Mouse (Mus musculus): ENCODE data around the gene Nfkb1.

Nfkb1 gene

DNA sequence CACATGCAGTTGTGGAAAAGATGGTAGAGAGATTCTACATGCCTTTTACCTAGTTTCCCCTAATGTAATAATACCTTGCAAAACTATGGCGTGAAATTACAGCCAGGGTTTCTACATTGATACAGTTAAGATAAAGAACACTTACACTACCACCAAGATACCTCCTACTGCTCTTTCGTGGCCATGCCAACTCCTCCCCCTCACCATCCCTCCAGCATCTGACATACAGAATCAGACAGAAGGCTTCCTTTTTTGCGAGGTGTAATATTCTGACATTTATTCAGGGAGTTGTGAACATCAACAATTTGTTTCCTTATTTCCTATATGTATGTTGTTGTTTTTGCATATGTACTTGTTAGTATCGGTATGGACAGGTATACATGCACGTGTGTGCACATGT lies 11.3 kb upstream of the Nfkb1 start:
- no peak for DNase-seq (ENCODE audit: low read depth)

DNA sequence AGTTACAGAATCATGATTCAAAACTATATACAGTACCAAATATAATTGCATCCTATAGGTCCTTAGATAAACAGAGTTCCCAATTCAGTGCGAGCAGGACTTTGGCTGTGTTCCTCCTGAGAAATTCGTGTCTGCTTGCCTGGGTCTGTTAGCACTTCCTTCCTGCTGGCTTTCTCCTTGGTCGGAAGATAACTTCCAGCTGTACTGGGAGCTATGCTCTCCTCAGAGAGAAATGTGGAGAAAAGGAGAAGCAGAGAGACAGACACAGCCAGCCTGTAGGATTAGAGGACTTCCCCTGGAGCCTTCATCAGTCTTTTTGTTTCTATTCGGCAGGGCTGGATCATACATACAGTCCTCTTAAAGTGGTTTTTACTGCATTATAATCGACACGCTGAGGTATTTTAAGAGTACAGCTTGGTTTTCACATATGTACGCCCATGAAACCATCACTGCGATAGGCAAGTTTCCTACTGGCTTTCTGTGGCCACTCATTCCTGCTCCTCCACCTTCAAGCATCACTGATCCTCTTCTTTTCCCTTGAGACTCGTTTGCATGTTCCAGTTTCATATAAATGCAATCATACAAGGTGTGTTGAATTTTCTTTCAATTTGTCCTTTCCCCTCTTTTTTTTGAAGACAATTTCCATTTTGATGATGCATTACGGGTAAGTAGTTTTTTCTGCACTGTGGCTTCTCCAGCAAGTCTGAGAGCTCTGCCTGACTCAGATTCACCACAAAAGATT lies 8.3 kb upstream of the Nfkb1 start:
- DNase-seq (ENCODE audit: low read depth) = no peak

- no peak for DNase-seq (ENCODE audit: low read depth)
Observed at GRCm38 (mm10) chr3:135698466-135698975, 7.2 kb upstream of the Nfkb1 start.

- peak; percentile 55 for DNase-seq (ENCODE audit: low read depth)
Observed at GRCm38 (mm10) chr3:135696262-135696661, 4.9 kb upstream of the Nfkb1 start.

DNA sequence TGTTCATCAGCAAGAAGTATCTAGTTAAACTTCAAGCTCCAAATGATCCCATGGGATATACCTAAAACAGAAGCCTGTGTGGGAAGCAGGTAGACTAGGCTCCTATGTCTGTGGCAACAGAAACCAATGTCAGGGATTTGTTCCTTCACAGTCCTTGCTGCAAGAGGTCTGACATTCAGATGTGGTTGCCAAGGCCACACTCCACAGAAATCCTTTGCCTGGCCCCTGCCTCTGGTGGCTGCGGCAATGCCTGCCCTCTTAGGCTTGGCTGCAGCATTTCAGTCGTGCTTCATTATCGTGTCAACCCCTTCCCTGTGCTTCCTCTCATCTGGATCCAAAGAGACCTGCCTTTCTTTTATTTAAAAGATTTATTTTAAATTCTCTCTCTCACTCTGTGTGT lies 1.7 kb upstream of the Nfkb1 start:
- no peak for DNase-seq (ENCODE audit: low read depth)

DNA sequence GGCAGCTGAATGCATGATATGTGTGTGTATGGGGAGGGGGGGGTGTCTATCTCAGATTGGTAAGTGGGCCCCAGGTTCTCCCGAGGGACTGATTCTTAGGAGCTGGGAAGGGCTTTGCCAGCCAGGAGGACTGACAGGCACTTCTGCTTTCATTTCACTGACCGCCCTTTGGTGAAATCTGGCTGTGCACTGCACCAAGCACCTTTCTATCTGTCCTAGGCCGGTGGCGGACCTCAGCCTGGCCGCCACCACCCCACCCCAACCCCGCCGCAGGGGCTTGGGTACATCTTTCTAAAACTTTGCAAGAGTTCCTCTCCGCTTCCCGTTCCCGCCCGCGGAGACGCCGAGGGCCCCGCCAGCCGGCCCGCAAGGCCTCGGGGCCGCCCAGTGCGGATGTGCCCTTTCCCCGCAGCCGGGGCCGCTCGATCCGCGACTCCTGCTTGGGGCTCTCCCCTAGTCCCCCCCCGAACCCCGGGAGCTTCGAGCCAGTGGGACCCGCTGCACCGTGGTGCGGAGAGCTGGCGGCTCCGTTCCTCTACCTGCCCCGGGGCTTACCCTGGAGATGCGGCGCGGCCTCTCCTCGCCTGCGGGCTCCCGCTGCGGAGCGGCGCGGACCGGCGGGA lies 668 bp downstream of the Nfkb1 start:
- no peak for DNase-seq (ENCODE audit: low read depth)

- DNase-seq (ENCODE audit: low read depth) = no peak
Observed at GRCm38 (mm10) chr3:135689773-135690567, 1.4 kb downstream of the Nfkb1 start.

DNA sequence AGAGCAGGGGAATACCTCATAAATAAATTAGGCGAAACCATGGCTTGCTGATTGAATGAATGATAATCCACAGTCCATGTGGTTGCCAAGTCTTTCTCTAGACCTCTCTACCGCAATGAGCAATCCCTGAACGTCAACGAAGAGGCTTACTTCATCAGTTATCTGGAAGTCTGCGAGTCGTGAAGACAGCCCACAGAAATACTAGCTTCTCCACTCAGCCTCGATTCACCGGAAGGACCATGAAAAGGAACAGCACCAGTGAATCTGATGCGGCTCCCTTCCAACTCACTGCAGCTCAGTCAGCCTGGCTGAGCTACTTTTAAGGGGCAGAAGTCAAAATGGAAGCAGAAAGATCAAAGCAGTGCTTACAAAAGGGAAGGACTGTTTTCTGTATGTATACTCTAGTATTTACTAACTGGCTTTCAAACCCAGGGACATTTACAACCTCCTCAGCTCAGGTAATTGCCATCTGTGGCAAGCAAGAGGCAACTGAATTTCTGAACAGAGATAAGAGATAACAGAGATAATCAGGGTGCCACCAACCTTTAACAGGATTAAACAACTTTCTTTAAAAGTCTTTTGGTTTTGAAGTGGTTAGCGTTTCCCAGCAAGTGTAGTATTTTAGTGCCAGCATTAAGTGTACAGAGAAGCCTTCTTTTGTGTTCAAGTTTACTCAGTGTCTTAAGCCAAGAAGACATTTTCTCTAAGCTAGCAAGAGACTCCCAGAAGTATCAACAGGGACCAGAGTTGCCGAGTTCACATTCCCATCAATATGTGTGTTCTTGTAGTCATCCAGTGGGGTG lies 2.2 kb downstream of the Nfkb1 start:
- DNase-seq (ENCODE audit: low read depth) = no peak

GRCm38 (mm10) chr3:135687965-135688364 lies 3.4 kb downstream of the Nfkb1 start:
- no peak for DNase-seq (ENCODE audit: low read depth)

DNA sequence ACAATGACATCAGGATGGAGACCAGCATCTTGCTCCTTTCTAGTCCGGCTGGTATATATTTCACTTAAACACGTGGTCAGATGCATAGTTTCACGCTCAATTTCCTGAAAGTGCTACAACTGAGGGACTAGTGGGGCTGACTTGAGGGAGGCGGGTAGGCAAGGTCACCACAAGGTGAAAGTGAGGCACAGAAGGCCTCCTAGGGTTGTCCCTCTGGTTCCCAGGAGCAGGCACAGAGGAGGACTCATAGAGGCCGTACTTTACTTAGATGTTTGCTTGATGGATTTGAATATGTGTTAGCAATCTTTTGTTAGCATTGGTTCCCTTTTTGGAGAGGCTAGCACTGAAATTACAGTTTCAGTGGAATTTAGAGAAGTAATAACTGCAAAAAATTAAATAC lies 4.9 kb downstream of the Nfkb1 start:
- no peak for DNase-seq (ENCODE audit: low read depth)

DNA sequence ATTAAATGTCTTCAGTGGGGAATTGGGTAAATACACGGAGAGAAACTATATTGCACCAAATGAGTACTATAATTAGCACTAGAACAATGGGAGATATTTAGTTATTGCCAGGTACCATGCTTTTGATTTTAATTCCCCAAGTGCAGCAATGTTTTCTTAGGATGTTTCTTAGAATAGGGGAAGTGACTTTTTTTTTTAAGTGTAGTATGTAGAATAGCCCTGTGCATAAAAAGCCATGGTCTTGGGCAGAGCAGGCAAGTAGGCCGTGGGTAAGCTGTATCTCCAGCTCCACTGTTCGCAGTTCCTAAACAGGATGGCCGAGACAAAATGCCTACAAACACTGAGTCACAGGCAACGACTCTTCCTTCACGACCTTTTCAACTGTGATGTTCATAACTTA lies 8.1 kb downstream of the Nfkb1 start:
- no peak for DNase-seq (ENCODE audit: low read depth)

DNA sequence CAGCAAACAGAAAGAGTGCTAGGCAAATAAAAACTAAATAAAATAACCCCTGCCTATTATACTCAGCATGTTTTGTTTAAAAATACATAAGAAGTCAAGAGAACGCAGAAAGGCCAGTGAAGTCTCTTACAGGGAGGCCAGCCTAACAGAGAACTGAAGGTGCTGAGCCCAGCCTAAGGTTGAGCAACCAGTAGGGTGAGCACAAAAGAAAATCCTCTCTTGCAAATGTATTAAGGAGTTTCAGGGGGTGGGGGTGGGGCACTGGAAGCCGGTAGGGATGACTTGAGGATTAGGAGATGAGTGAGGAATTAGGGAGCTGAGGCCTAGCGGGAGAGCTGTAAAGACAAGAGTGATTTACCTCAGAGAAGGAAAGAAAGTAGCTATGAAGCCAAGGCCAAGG lies 9.1 kb downstream of the Nfkb1 start:
- DNase-seq (ENCODE audit: low read depth) = no peak

GRCm38 (mm10) chr3:135681272-135681783 lies 10.0 kb downstream of the Nfkb1 start:
- no peak for DNase-seq (ENCODE audit: low read depth)

DNA sequence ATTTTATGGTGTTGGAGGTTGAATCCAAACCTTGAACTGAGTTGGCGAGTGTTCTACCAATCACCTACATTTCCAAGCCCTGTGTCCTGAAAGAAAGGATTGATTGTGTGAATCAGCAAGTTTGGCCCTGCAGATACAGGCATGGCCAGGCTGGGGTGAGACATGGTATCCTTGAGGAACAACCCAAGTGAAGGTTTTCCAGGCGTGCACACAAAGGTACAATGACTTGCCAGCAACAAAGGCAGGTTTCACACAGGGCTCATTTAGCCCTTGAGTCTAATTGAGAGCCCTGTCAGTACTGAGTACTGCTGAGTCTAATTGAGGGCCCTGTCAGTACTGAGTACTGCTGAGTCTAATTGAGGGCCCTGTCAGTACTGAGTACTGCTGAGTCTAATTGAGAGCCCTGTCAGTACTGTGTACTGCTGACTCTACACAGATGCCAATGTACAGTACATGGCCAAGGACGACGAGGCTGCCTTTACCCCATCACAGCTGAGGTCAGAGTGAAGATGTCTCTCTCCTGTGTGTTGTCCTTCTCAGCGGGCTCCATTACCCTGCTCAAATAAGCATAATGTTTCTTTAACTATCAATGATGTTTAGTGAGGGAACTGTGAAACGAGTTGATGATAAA lies 11.0 kb downstream of the Nfkb1 start:
- DNase-seq (ENCODE audit: low read depth) = no peak

GRCm38 (mm10) chr3:135677064-135677463 lies 14.3 kb downstream of the Nfkb1 start:
- no peak for DNase-seq (ENCODE audit: low read depth)

GRCm38 (mm10) chr3:135676364-135676763 lies 15.0 kb downstream of the Nfkb1 start:
- no peak for DNase-seq (ENCODE audit: low read depth)

DNA sequence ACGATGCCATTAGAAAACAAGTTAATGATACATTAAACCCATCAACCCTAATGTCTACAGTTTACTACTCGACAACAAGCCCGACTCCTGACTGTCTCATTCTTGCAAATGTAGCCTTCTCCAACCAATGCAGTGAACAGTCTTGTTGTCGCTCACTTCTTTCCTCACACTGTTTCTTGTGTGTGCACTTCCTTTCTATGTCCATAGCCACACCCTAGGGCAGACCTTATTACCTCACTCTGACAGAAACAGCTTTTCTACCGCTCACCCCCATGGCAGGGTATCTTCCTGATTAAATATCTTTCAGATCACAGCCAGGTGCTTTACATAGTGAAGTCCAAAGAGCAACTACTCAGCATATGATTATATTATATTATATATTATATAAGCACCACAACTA lies 15.9 kb downstream of the Nfkb1 start:
- no peak for DNase-seq (ENCODE audit: low read depth)

GRCm38 (mm10) chr3:135674716-135675392 lies 16.5 kb downstream of the Nfkb1 start:
- no peak for DNase-seq (ENCODE audit: low read depth)

- DNase-seq (ENCODE audit: low read depth) = no peak
Observed at GRCm38 (mm10) chr3:135673695-135674094, 17.7 kb downstream of the Nfkb1 start.

GRCm38 (mm10) chr3:135673041-135673440 lies 18.3 kb downstream of the Nfkb1 start:
- no peak for DNase-seq (ENCODE audit: low read depth)

GRCm38 (mm10) chr3:135672135-135672534 lies 19.2 kb downstream of the Nfkb1 start:
- DNase-seq (ENCODE audit: low read depth) = no peak

Measured in c-Kit-positive CD71-negative TER-119-negative erythroid progenitor cells, embryonic 14.5 days (primary cell).